Mouse (Mus musculus): ENCODE data around the gene Cldn6. TPM values are rescaled to one million over a fixed set of nuclear protein-coding genes. Genes with fewer than 3 reads are reported as not detected.

Cldn6 gene
- polyA plus RNA-seq, 1 experiment, result not detected

- Histone ChIP-seq H3K27ac (ENCODE audit: insufficient read depth, low read length) (no peak overlapping the region), H3K4me1 (ENCODE audit: control insufficient read depth, insufficient read depth, low read length) (peaks cover 2% of the 10 kb centered on the region; the same call in 1 of the 2 replicates), H3K4me3 (ENCODE audit: insufficient read depth, low read length) (no peak overlapping the region)
- TF ChIP-seq POLR2A (IDR thresholded peaks at IDR 0.05; ENCODE audit: extremely low read depth, insufficient read depth, low read length), result no peak
- TF ChIP-seq CTCF (IDR thresholded peaks at IDR 0.05; ENCODE audit: extremely low read depth, insufficient read depth, low read length), result no peak
Measured at GRCm38 (mm10) chr17:23730441-23730840, 51.4 kb downstream of the Cldn6 start.

Other genes with a start within 250 kb of the Cldn6 start
- gene Vmn2r117, start 199.6 kb upstream of the Cldn6 start, polyA plus RNA-seq (2012; rRNA removed), result not detected in 2 replicates
- 7.9 and 8.7 TPM in 2 replicates for gene Zfp213, start 115.0 kb upstream of the Cldn6 start, polyA plus RNA-seq (2012; rRNA removed)
- 27.2 and 28.5 TPM in 2 replicates for gene Zfp13, start 79.8 kb upstream of the Cldn6 start, polyA plus RNA-seq (2012; rRNA removed)
- gene Zscan10, start 78.4 kb upstream of the Cldn6 start, polyA plus RNA-seq (2012; rRNA removed), result 0.13 TPM in 1 of 2 replicates, not detected in the other
- 0.23 and 0.28 TPM in 2 replicates for gene Mmp25, start 34.0 kb upstream of the Cldn6 start, polyA plus RNA-seq (2012; rRNA removed)
- gene Bicdl2, start 18.7 kb upstream of the Cldn6 start, polyA plus RNA-seq (2012; rRNA removed), result 0.10 TPM in 1 of 2 replicates, not detected in the other
- 137 and 139 TPM in 2 replicates for gene Hcfc1r1, start 5.7 kb upstream of the Cldn6 start, polyA plus RNA-seq (2012; rRNA removed)
- gene Thoc6, start 5.4 kb upstream of the Cldn6 start, polyA plus RNA-seq (2012; rRNA removed), result 8.5 and 8.8 TPM in 2 replicates
- 2.7 and 4.2 TPM in 2 replicates for gene Tnfrsf12a, start 1.8 kb upstream of the Cldn6 start, polyA plus RNA-seq (2012; rRNA removed)
- gene Cldn9, start 4.8 kb downstream of the Cldn6 start, polyA plus RNA-seq (2012; rRNA removed), result 0.13 and 0.21 TPM in 2 replicates
- 0.21 TPM in 2 replicates for gene 1520401A03Rik, start 43.5 kb downstream of the Cldn6 start, polyA plus RNA-seq (2012; rRNA removed)
- gene Pkmyt1, start 47.1 kb downstream of the Cldn6 start, polyA plus RNA-seq (2012; rRNA removed), result 10.3 and 10.6 TPM in 2 replicates
- gene Paqr4, start 61.6 kb downstream of the Cldn6 start, polyA plus RNA-seq (2012; rRNA removed), result 61.8 and 65.7 TPM in 2 replicates
- gene Kremen2, start 66.6 kb downstream of the Cldn6 start, polyA plus RNA-seq (2012; rRNA removed), result 0.85 and 0.96 TPM in 2 replicates
- 257 and 259 TPM in 2 replicates for gene Flywch1, start 92.4 kb downstream of the Cldn6 start, polyA plus RNA-seq (2012; rRNA removed)
- 27.2 and 28.8 TPM in 2 replicates for gene Flywch2, start 106.8 kb downstream of the Cldn6 start, polyA plus RNA-seq (2012; rRNA removed)
- gene Srrm2, start 111.3 kb downstream of the Cldn6 start, polyA plus RNA-seq (2012; rRNA removed), result 640 and 696 TPM in 2 replicates
- gene Elob, start 149.9 kb downstream of the Cldn6 start, polyA plus RNA-seq (2012; rRNA removed), result 547 and 628 TPM in 2 replicates
- gene Prss33, start 156.8 kb downstream of the Cldn6 start, polyA plus RNA-seq (2012; rRNA removed), result not detected in 2 replicates
- gene Prss32, start 164.6 kb downstream of the Cldn6 start, polyA plus RNA-seq (2012; rRNA removed), result not detected in 2 replicates
- gene Prss41, start 164.9 kb downstream of the Cldn6 start, polyA plus RNA-seq (2012; rRNA removed), result 0.23 and 0.29 TPM in 2 replicates
- gene Prss21, start 188.8 kb downstream of the Cldn6 start, polyA plus RNA-seq (2012; rRNA removed), result not detected in 2 replicates
- not detected in 2 replicates for gene Dcpp1, start 201.6 kb downstream of the Cldn6 start, polyA plus RNA-seq (2012; rRNA removed)
- not detected in 2 replicates for gene Dcpp2, start 201.6 kb downstream of the Cldn6 start, polyA plus RNA-seq (2012; rRNA removed)
- gene Dcpp3, start 238.2 kb downstream of the Cldn6 start, polyA plus RNA-seq (2012; rRNA removed), result not detected in 2 replicates